Mouse (Mus musculus) midbrain, embryonic 12.5 days (tissue): ENCODE data around the gene Ube2j2. TPM values are rescaled to one million over a fixed set of nuclear protein-coding genes. Genes with fewer than 3 reads are reported as not detected.

Experiments used
- ATAC-seq: fragments of 200-750 bp; cut with Nextera tagmentation; 2 replicates; pipeline ENCODE4 v1.8.0; 2017; ENCODE audit warnings: low read depth, moderate TSS enrichment, moderate library complexity; ENCODE audit not compliant: low FRiP score
- H3K27ac ChIP-seq: fragments of 300-500 bp; sonication (generic); replicated peaks from 2 replicates; pipeline ENCODE4 v1.5.1; 2016; ENCODE audit warnings: mild to moderate bottlenecking
- H3K27me3 ChIP-seq: fragments of 300-500 bp; sonication (generic); 2 replicates; pipeline ENCODE4 v1.6.1; 2016; ENCODE audit warnings: mild to moderate bottlenecking
- H3K36me3 ChIP-seq: fragments of 300-500 bp; sonication (generic); 2 replicates; pipeline ENCODE4 v1.6.1; 2016
- H3K4me1 ChIP-seq: fragments of 300-500 bp; sonication (generic); 2 replicates; pipeline ENCODE4 v1.6.1; 2016
- H3K4me2 ChIP-seq: fragments of 300-500 bp; sonication (generic); replicated peaks from 2 replicates; pipeline ENCODE4 v1.6.1; 2016; ENCODE audit warnings: mild to moderate bottlenecking, moderate library complexity
- H3K4me3 ChIP-seq: fragments of 300-500 bp; sonication (generic); 2 replicates; pipeline ENCODE4 v1.5.1; 2016; ENCODE audit warnings: mild to moderate bottlenecking
- H3K9ac ChIP-seq: fragments of 300-500 bp; sonication (generic); replicated peaks from 2 replicates; pipeline ENCODE4 v1.6.1; 2016; ENCODE audit warnings: mild to moderate bottlenecking, moderate library complexity
- H3K9me3 ChIP-seq: fragments of 300-500 bp; sonication (generic); 2 replicates; pipeline ENCODE4 v1.6.1; 2016; ENCODE audit warnings: mild to moderate bottlenecking
- WGBS: fragments of 180-500 bp; shearing (Covaris S2); methylation state at CpG from one replicate; pipeline ENCODE4 v1.1.7; 2016; 5-methylcytosine and 5-hydroxymethylcytosine counted together
- polyA plus RNA-seq: library from polyadenylated mRNA; unstranded; fragments of >200 nt; fragmentation: Nextera tagmentation; extraction: Ambion mirVana; gene quantifications from 2 replicates; pipeline ENCODE4 v1.2.1, GENCODE M21; 2016

Gene Ube2j2
- polyA plus RNA-seq, 1 experiment from 2014 or later = 161 TPM

GRCm38 (mm10) chr4:155969043-155969653, 25.5 kb downstream of the Ube2j2 start:
- Histone ChIP-seq H3K9me3 (no peaks in the 10 kb centered on the region), H3K27me3 (no peaks in the 10 kb centered on the region), H3K36me3 (peaks cover 25% of the 10 kb centered on the region), H3K4me2 (no peak overlapping the region), H3K9ac (no peak overlapping the region), H3K27ac (no peak overlapping the region), H3K4me1 (0 out of 2 replicates have a peak, but pooled peaks cover 4% of the 10 kb centered on the region), H3K4me3 (no peak overlapping the region)
- ATAC-seq = no peak
- WGBS = 92% methylated on average over 13 of the region's 13 CpGs

GRCm38 (mm10) chr4:155970286-155970685, 26.7 kb downstream of the Ube2j2 start:
- no peak overlapping the region for H3K4me2 ChIP-seq
- H3K9ac ChIP-seq = no peak overlapping the region
- no peak for ATAC-seq
- H3K36me3 ChIP-seq = peaks cover 14% of the 10 kb centered on the region
- no peaks in the 10 kb centered on the region for H3K9me3 ChIP-seq
- WGBS = 82% methylated on average over 5 of the region's 5 CpGs
- no peaks in the 10 kb centered on the region for H3K27me3 ChIP-seq
- 0 out of 2 replicates have a peak, but pooled peaks cover 4% of the 10 kb centered on the region for H3K4me1 ChIP-seq
- no peak overlapping the region for H3K27ac ChIP-seq
- H3K4me3 ChIP-seq = no peak overlapping the region

- Histone ChIP-seq H3K36me3 (no peaks in the 10 kb centered on the region), H3K4me1 (0 out of 2 replicates have a peak, but pooled peaks cover 4% of the 10 kb centered on the region)
- 45% methylated on average over 6 of the region's 6 CpGs for WGBS
These were observed 29.0 kb downstream of the Ube2j2 start for GRCm38 (mm10) chr4:155972651-155973050.

GRCm38 (mm10) chr4:155973239-155973638, 29.6 kb downstream of the Ube2j2 start:
- Histone ChIP-seq H3K9ac (no peak overlapping the region), H3K4me1 (0 out of 2 replicates have a peak, but pooled peaks cover 4% of the 10 kb centered on the region), H3K27ac (no peak overlapping the region), H3K27me3 (no peaks in the 10 kb centered on the region), H3K36me3 (no peaks in the 10 kb centered on the region), H3K4me3 (no peak overlapping the region), H3K4me2 (no peak overlapping the region), H3K9me3 (no peaks in the 10 kb centered on the region)
- no peak for ATAC-seq
- WGBS = 83% methylated on average over 2 of the region's 2 CpGs

More at GRCm38 (mm10) chr4:155972651-155973050, 29.0 kb downstream of the Ube2j2 start:
- no peak overlapping the region for H3K27ac ChIP-seq
- H3K4me3 ChIP-seq = no peak overlapping the region
- no peak for ATAC-seq
- H3K4me2 ChIP-seq = no peak overlapping the region
- no peaks in the 10 kb centered on the region for H3K27me3 ChIP-seq
- no peak overlapping the region for H3K9ac ChIP-seq
- no peaks in the 10 kb centered on the region for H3K9me3 ChIP-seq

- ATAC-seq = no peak
- Histone ChIP-seq H3K27ac (no peak overlapping the region), H3K36me3 (no peaks in the 10 kb centered on the region), H3K4me3 (no peak overlapping the region), H3K9ac (no peak overlapping the region), H3K4me2 (no peak overlapping the region), H3K9me3 (no peaks in the 10 kb centered on the region), H3K4me1 (peaks cover 10% of the 10 kb centered on the region), H3K27me3 (no peaks in the 10 kb centered on the region)
- WGBS = 83% methylated on average over 12 of the region's 12 CpGs
These were observed 37.9 kb downstream of the Ube2j2 start for GRCm38 (mm10) chr4:155981436-155982082.

GRCm38 (mm10) chr4:155983788-155984187, 40.2 kb downstream of the Ube2j2 start:
- H3K27ac ChIP-seq = no peak overlapping the region
- no peaks in the 10 kb centered on the region for H3K27me3 ChIP-seq
- no peak overlapping the region; the same call in 1 of the 2 replicates for H3K9ac ChIP-seq
- ATAC-seq = 0 out of 2 replicates have a peak, but pooled peaks have one; percentile 52
- no peaks in the 10 kb centered on the region for H3K9me3 ChIP-seq
- no peaks in the 10 kb centered on the region for H3K36me3 ChIP-seq
- H3K4me1 ChIP-seq = peaks cover 10% of the 10 kb centered on the region
- H3K4me2 ChIP-seq = no peak overlapping the region; the same call in 1 of the 2 replicates
- H3K4me3 ChIP-seq = no peak overlapping the region
- WGBS = 26% methylated on average over 2 of the region's 2 CpGs

GRCm38 (mm10) chr4:155991211-155991907, 47.7 kb downstream of the Ube2j2 start:
- peaks cover 6% of the 10 kb centered on the region; the same call in 1 of the 2 replicates for H3K36me3 ChIP-seq
- H3K27ac ChIP-seq = 0 out of 2 replicates have a peak overlapping the region, but pooled peaks have one; percentile 84
- H3K4me2 ChIP-seq = peak overlapping the region; percentile 95
- peaks cover 30% of the 10 kb centered on the region for H3K4me1 ChIP-seq
- peak overlapping the region; percentile 77 for H3K9ac ChIP-seq
- 87% methylated on average over 22 of the region's 22 CpGs for WGBS
- H3K27me3 ChIP-seq = no peaks in the 10 kb centered on the region
- H3K9me3 ChIP-seq = no peaks in the 10 kb centered on the region
- no peak for ATAC-seq
- H3K4me3 ChIP-seq = peak overlapping the region; percentile 76

GRCm38 (mm10) chr4:155991908-155992230, 48.2 kb downstream of the Ube2j2 start:
- Histone ChIP-seq H3K4me2 (peak overlapping the region; percentile 95), H3K9me3 (no peaks in the 10 kb centered on the region), H3K27ac (peak overlapping the region; percentile 84), H3K9ac (peak overlapping the region; percentile 77), H3K27me3 (no peaks in the 10 kb centered on the region), H3K36me3 (peaks cover 11% of the 10 kb centered on the region), H3K4me1 (peaks cover 30% of the 10 kb centered on the region), H3K4me3 (peak overlapping the region; percentile 76)
- WGBS = 32% methylated on average over 37 of the region's 37 CpGs
- no peak for ATAC-seq

GRCm38 (mm10) chr4:155992241-155992905, 48.7 kb downstream of the Ube2j2 start, which contains the start of the genes B3galt6 and Sdf4:
Gene B3galt6 (minus strand): TSS chr4:155992649.
Gene Sdf4 (plus strand): TSS chr4:155992872.
- peak; percentile 87 for ATAC-seq
- WGBS = under 1% methylated on average over 99 of the region's 99 CpGs

GRCm38 (mm10) chr4:155992906-155993547, 49.4 kb downstream of the Ube2j2 start:
- H3K9ac ChIP-seq = peak overlapping the region; percentile 71
- H3K27ac ChIP-seq = peak overlapping the region; percentile 84
- peak overlapping the region; percentile 76 for H3K4me3 ChIP-seq
- no peaks in the 10 kb centered on the region for H3K9me3 ChIP-seq
- H3K36me3 ChIP-seq = peaks cover 22% of the 10 kb centered on the region
- under 1% methylated on average over 70 of the region's 70 CpGs for WGBS
- H3K4me2 ChIP-seq = peak overlapping the region; percentile 61
- no peaks in the 10 kb centered on the region for H3K27me3 ChIP-seq
- peak; percentile 83 for ATAC-seq
- H3K4me1 ChIP-seq = peaks cover 30% of the 10 kb centered on the region

More at GRCm38 (mm10) chr4:155992241-155992905, 48.7 kb downstream of the Ube2j2 start, which contains the start of the genes B3galt6 and Sdf4:
- no peaks in the 10 kb centered on the region for H3K9me3 ChIP-seq
- H3K4me2 ChIP-seq = peak within 1 kb of the TSS; percentile 95
- peak within 1 kb of the TSS; percentile 84 for H3K27ac ChIP-seq
- no peaks in the 10 kb centered on the region for H3K27me3 ChIP-seq
- peak within 1 kb of the TSS; percentile 76 for H3K4me3 ChIP-seq
- H3K4me1 ChIP-seq = peaks cover 30% of the 10 kb centered on the region
- peak within 1 kb of the TSS; percentile 77 for H3K9ac ChIP-seq
- H3K36me3 ChIP-seq = peaks cover 16% of the 10 kb centered on the region

GRCm38 (mm10) chr4:155993606-155994005, 50.0 kb downstream of the Ube2j2 start:
- H3K36me3 ChIP-seq = peaks cover 28% of the 10 kb centered on the region
- peak overlapping the region; percentile 84 for H3K27ac ChIP-seq
- H3K27me3 ChIP-seq = no peaks in the 10 kb centered on the region
- WGBS = 6% methylated on average over 15 of the region's 15 CpGs
- H3K9ac ChIP-seq = peak overlapping the region; percentile 71
- peaks cover 30% of the 10 kb centered on the region for H3K4me1 ChIP-seq
- H3K4me2 ChIP-seq = peak overlapping the region; percentile 61
- ATAC-seq = no peak
- H3K4me3 ChIP-seq = peak overlapping the region; percentile 76
- no peaks in the 10 kb centered on the region for H3K9me3 ChIP-seq
